Mouse (Mus musculus) neural tube, embryonic 10.5 days (tissue): Measurements from ENCODE around the gene Tmsb10.

Experiments used
- DNase-seq: peaks from one replicate; pipeline ENCODE4 v3.0.0-alpha.2; 2017; ENCODE audit warnings: low spot score; ENCODE audit errors: extremely low spot score

Tmsb10 gene

DNA sequence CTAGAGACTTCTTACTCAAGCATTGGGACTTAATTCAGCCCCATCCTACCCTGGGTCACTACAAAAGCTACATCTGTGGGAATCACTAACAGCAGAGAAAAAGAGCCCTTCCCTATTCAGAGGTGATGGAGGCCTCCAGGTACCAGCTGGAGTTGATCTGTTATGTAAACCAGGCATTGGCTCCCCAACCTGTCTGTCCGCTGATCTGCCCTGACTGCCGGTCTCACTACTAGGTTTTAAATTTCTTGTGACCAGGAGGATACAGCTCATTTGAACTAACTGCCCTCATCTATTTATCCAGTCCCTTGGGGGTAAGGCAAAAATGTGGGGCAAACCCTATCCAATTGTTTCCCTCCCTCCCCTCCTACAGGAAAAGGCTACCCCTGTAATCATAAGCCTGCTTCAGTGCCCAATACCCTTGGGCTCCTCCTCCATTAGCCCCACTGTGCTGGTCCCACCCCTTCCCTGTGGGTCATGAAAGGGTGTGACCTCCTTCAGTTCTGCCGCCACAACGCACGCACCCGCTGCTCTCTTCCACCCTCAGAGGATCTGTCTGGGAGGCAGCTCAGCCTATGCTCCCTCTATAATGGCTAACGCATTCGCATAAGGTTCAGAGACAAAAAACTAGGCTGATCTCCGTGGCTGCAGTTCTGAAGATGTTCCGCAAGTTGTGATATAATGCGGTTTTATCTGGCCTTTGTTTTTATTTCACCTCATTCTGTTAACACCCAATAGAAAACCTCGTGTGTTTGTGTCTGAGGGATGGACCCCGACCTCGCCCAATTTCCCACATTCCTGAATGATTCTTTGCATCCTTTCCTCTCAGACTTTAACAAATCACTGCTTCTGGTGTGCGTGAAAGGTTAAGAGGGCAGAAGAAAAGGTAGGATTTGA, 2.1 kb downstream of the Tmsb10 start:
- DNase-seq, result peak; percentile 72

DNA sequence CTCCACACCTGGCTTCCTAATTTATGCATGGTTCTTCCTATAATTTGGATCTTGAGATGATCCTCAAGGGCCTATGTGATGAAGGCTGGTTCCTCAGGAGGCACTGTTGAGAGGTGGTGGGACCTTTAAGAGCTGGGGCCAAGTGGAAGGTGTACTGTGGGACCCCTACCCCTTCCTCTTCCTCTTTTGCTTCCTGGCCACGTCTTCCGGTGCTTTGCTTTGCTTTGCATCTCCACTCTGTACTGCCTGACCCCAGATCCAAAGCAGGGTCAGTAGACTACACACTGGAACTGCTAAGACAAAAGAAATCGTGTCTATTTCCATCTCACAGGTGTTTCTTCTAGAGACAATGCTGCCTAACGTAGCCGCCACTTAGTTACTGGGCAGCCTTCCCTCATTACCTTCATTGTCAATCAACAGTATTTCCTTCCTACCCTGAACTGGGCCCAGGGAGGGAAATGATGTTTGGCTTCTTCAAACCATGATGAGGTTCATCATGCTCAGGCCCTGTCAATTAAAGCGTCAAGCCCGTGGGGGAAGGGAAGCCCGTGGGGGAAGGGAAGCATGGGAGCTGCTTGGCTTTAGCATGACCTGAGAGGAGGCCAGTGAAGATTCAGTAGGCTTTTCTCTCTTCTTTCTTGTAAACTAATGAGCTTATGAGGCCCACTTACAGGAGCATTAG, 2.9 kb downstream of the Tmsb10 start:
- peak; percentile 35 for DNase-seq

DNA sequence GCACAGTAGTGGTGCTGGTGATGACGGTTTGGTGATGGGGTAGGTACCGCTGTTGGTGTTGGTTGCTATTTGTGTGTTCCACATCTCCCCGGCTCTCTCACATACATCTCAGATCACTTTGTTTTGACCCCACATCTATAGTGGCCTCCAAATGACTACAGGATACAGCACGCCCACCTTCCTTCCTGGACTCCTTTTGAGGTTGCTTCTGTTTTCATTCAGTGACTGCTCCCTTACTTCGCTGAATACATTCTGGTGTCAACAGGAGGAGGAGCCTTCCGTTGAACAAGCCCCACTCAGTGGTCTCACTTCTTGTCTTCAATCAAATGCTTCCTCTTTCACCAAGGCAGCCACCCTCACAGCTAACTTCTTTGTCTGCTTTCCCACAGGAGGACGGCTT, 3.8 kb downstream of the Tmsb10 start:
- no peak for DNase-seq

DNA sequence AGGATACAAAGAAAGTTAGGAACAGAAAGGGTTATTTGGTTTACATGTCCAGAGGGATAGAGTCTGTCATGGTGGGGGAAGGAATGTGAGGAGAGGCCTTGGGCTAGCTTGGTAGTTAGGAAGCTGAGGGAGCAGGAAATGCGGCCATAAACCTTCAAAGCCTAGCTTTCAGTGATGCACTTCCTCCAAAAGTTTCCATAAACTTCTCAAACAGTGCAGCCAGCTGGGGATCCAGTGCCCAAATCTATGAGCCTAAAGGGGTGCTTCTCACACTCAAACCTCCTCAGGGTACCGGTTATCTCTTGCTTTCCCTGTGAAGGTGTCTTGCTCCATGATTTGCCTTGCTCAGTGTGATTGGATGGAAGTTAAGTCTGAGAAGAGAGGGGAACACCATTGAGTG, 5.6 kb downstream of the Tmsb10 start:
- DNase-seq, result no peak

DNA sequence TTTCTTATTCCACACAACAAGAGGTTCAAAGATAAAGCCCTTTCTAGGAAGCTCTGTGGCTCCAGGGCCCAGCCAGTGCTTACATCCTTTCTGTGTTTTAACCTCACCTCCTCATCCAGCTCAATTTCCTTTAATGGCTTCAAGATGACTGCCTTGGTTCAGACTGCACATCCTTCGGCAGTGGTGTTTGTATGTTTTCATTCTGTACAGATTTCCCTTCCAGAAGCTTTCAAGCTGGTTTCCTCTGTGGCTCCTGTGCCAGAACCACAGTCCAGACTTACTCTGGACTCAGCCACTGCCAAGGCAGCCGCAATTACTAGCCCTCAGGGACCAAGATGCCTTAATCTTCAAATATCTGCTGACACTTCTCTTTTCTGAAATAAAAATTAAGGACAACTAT, 6.3 kb downstream of the Tmsb10 start:
- DNase-seq, result no peak

DNA sequence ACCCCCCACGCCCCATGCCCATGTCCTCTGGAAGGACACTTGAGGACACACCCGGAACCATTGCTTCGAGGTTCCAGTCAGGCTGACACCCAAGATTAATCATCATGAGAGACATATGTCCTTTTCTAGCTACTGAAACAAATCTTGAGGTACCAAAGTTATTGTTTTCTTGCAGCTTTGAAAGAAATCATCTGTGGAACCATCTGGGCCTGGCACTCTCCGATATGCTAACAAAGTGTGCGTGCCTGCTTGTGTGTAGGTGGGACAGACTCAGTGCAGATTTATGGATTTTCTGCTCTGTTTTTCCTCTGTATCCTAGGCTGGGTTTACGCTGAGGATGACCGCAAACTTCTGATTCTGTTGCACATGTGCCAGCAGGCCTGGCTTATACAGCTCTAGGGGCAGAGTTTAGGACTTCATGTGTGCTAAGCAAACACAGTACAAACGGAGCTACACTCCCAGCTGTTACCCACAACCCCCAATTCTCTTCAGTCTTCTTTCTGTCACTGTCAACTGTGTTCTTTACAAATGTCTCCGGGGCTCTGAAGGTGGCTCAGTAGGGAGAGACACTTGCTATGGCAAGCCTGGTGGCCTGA, 9.3 kb downstream of the Tmsb10 start:
- DNase-seq, result no peak

DNA sequence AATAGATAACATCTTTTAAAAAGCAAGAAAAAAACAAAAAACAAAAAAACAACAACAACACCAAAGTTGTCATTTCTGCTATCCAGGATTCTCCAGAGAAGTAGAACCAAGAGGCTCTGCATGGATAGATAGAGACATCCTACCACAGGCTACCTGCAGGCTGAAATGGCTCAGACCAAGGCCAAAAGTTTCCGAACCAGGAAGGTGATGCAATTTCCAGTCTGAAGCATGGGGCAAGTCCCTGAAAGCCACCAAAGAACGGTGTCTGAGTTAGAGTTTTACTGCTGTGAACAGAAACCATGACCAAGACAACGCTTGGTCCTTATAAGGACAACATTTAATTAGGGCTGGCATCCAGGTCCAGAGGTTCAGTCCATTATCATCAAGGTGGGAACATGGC, 10.2 kb downstream of the Tmsb10 start:
- DNase-seq, result no peak

DNA sequence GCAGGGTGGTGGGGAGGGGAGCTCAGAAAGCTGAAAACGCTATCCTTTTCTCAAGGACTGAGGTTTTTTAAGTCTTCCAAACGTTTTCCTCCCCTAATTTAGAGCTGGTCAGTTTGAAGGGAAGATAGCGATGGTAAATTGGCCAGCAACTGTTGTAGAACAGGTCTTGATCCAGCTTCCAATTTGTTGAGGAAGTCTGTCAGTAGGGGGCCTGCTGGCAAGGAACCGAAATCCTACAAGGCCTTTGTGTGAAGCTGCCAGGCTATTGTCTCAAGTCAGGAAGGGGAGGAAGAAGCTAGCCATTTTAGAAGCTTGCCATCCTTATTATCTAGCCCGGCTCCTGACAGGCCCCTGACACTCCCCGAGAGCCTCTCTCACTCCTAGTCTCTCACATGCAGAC, 10.6 kb downstream of the Tmsb10 start:
- DNase-seq, result no peak

DNA sequence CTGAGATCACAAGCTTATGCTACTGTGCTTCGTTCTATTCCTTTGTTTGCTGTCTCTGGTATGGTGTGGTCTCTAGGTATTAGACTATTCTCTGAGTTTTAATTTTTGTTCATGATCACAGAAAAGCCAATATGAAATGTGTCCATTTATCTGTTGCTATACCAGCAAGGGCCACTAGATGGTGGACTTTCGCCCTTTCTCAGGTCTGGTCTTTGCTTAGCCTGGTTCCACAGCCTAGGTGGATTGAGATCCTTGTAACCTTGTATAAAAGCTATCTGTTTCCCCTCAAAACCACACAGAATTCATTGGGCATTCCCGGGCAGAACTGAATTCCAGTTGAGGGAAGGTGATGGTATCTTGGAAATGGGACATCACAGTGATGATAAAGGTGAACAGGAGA, 18.1 kb downstream of the Tmsb10 start:
- peak; percentile 49 for DNase-seq

DNA sequence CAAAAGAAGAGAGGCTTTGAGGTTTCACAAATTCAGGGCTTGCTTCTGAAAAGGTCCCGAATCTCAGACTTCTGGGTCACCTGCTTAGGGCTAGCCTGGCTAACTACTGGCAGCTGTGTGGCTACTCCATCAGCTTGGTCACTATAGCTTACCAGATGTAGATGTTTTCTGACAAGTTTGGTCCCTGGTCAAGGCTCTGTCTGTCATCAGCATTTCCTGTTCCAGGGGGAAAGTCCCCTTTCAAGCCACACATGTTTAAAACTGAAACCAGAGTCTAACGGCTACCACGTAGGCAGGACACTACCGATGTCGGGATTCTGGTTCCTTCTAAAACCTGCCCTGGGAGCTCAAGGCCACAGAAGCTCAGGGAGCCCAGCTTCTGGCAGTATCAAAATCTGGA, 20.7 kb downstream of the Tmsb10 start:
- DNase-seq, result no peak

DNA sequence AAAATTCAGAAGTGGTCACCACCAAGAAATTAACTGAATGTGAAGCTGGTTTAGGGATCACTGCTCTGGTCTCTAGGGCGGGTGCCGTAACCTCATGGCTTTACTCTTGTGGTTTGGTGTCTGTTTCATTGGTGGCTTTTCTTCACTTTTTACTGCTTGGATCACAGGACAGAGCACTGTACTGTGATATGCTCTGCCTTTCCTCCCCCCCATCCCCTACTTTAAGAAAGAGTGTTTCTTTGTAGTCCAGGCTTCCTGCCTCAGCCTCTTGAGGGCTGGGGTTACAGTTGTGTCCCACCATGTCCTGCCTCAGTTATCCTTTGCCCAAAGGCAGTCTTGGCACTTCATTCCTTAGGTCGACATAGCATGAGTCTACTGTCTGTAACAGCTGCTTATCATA, 21.1 kb downstream of the Tmsb10 start:
- DNase-seq, result no peak

DNA sequence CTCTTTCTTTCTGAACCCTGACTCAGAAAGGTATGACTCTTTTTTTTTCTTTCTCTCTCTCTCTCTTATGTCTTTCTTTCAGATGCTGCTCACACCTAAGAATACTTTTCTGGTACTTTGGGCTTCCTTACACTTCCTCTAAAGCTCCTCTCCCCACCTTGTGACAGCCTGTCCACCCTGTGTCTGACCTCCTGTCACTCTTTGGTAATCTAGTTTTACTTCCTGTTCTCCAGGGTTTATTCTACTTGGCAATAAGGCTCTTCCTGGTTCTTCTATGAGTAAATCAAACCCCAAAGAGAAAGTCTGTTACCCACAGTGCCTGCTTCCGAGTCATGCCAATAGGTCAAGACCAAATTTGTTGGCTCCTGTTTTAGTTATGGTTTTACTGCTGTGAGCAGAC, 25.6 kb downstream of the Tmsb10 start:
- DNase-seq, result no peak

DNA sequence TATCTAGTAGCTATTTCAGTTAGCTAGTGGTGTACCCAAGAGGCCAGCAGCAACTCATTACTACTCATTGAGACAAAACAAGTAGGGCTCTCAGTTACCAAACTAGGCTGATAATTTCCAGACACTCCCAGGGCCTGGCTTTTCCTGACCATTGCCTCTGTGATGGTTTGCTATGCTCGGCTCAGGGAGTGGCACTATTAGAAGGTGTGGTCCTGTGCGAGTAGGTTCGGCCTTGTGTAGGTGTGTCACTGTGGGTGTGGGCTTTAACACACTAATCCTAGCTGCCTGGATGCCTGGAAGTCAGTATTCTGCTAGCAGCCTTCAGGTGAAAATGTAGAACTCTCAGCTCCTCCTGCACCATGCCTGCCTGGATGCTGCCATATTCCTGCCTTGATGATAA, 27.0 kb downstream of the Tmsb10 start:
- DNase-seq, result no peak

DNA sequence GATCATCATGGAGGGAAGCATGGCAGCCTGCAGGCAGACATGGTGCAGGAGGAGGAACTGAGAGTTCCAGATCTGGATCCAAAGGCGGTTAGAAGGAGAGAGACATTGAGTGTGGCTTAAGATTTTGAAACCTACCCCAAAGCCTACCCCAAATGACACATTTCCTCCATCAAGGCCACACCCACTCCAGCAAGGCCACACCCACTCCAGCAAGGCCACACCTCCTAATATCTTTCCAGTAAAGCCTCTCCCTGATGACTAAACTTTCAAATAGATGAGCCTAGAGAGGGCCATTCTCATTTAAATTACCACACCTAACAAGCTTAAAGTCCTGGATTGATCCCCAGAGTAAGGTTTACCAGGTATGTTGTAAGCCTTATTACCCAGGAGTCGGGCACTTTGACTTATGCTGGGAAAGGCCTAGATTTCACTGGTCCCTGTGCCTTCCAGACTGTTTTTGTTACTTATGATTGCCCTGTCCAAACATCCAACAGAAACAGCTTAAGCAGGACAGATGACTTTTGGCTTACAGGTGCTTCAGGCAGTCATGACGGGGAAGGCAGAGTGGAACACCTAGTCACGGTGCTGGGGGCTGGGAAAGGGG, 28.7 kb downstream of the Tmsb10 start:
- no peak for DNase-seq

DNA sequence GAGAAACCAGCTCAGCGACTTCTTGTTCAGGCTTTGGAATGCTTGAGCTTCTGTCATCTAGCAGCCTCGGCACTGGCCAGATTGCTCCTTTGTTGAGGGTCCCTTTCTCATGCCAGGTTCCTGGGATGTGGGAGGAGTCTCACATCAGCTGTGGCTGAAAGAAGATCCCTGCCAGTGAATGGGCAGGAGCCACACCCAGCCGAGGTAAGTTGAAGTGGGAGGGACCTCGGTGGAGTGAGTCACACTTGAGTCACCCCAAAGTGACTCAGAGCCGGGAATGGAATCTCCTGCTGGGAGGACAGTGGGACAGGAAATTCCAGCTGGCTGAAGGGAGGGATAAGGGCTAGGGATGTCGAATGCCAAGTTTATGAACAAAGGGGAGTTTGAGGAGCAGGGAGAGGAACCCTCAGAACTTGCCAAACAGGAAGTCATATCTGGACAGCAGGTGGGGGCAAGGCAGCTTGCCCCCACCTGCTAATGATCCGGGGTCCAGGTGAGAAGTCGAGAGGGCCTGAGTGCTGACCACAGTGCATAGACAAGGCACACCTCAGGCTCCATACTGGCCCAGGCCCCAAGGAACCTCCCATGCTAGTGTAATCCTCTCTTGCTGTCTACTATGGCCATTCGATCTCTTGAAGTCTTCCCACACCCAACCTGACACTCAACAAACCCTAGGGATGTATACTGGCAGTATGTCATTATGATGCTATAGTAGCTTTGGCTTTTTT, 31.6 kb downstream of the Tmsb10 start:
- no peak for DNase-seq

DNA sequence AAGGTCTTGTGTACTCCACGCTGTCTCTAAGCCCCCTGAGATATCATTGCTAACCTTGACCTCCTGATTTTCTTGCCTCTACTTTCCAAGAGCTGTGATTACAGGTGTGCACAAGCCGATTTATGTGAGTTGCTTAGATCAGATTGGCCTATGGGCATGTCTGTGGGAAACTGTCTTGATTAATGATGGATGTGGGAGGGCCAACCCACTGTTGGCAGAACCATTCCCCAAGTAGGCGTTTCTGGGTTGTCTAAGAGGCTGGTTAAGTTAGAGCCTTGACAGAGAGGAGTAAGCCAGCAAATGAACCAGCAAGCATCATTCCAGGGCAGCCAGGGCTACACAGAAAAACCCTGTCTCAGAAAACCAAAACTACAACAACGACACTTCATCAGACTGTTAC, 32.5 kb downstream of the Tmsb10 start:
- no peak for DNase-seq

DNA sequence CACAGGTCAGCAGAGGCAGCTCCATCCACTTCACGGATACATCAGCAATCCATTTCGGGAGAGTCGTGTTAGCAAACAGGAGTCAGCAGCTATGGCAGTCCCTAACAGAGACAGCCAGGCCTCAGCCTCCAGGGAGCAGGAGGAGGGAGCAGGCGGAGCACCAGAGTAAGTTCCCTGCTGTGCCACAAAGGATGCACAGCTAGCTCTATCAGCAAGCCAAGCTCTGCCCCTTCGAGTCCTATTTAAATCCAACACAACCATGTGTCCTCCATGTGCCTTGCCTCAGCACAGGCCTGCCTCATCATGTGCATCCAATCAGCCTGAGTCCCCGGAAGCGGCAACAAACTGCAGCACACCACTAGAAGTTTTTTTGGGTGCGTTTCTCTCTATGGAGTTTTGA, 35.2 kb downstream of the Tmsb10 start:
- DNase-seq, result no peak

DNA sequence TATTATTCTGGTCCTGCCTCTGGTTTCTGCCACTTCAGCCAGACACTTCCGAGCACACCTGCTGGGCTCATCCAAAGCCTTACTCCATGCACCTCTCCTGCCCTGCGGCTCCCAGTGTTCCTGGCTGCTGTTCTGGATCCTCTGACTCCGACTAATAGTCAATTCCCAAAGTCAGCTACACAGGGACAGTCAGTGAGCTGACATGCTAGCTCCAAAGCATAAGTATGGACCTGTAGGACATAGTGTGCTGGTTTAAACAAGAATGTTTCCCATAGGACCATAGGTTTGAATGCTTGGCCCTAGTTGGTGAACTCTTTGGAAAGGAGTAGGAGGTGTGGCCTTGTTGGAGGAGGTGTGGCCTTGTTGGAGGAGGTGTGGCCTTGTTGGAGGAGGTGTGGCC, 37.5 kb downstream of the Tmsb10 start:
- DNase-seq, result no peak

DNA sequence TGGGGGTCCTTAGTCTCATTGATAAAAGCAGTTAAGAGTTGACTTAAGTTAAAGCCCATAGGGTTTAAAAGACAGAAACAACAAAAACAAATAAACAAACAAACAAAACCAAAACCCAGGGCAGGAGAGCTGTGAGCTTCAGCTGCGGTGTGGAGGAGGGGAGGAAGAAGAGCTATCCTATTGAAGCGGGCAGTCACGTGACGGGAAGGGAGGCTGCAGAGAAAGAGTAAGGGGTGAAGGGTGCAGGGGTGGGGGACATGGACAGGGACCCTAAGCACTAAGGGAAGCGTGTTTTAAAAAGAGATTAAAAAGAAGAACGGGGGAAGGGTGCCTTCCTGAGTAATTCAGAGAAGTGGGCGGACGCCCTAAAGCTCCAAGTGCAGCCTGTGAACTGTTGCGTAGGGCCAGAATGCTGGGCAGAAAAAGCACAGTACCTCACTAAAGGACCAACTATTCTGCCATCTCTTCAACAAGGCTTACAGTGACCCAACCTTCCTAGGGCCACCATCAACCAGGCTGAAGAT, 40.0 kb downstream of the Tmsb10 start:
- no peak for DNase-seq

DNA sequence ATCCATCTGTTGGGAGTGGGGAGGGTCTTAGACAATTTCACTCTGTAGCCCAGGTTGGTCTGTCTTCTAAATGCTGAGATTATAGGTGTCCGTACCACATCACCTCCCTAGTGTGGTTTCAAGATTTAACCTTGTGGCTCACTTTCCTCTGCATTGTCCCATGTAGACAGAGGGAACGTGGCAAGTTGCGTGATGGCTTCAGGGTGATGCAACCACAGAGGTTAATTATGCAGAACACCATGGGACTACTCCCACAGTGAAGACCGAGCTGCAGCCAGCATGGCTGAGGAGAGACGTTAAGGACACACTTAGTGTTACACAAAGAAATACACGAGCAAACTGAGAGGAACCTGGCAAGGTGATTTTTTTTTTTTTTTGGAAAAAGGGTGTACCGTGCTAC, 42.2 kb downstream of the Tmsb10 start:
- DNase-seq, result no peak

DNA sequence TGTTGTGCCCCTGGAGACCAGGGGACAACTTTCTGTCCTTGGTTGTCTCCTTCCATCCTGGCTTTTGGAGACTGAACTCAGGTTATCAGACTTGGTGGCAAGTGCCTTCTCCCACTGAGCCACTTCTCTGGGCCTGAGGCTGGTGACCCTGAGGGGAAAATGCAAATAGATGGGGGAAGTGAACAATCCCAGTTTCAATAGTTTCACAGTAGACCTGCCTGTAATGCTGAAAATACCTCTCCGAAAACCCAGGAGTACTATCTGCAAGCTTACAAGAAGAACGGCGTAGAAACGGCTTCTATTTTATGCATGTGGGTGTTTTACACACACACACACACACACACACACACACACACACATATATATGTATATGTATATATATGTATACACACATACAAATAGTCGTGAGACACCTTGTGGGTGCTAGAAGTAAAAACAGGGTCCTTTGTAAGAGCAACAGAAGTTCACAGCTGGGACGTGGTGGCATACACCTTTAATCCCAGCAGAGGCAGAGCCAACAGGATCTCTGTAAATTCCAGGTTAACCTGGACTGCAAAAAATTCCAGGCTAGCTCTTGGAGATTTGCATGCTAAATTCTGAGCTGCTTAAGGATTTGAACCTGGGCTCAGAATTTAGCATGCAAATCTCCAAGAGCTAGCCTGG, 44.3 kb downstream of the Tmsb10 start:
- DNase-seq, result no peak
